ENCODE assay signal across 15 mouse cellular contexts in genomic region chr16:76957090-76957489, GRCm38 (mm10).
"Had no signal": no experiment of that assay in that cellular context is flagged by ENCODE, and none has a peak within 500 bp of the region (broad histone marks: within the 10 kb centered on the region; RNA-seq: fewer than 3 reads in every experiment).

No protein-coding gene starts in this region.

- H3K9me3 ChIP-seq: liver, embryonic 13.5 days; liver, embryonic 15.5 days; midbrain, embryonic 13.5 days; midbrain, embryonic 15.5 days; neural tube, embryonic 12.5 days had no signal

- H3K4me2 ChIP-seq: liver, embryonic 13.5 days; liver, embryonic 15.5 days; lung, embryonic 14.5 days; midbrain, embryonic 11.5 days; midbrain, embryonic 13.5 days; midbrain, embryonic 15.5 days; neural tube, embryonic 12.5 days had no signal

- H3K27me3 ChIP-seq: liver, embryonic 13.5 days; liver, embryonic 15.5 days; midbrain, embryonic 13.5 days; midbrain, embryonic 15.5 days; neural tube, embryonic 12.5 days had no signal

- H3K27ac ChIP-seq: liver, embryonic 13.5 days; liver, embryonic 15.5 days; midbrain, embryonic 13.5 days; midbrain, embryonic 15.5 days; neural tube, embryonic 12.5 days had no signal

- ATAC-seq: liver, postnatal 0 days; midbrain, embryonic 13.5 days; midbrain, embryonic 15.5 days had no signal

- H3K4me3 ChIP-seq: liver, embryonic 13.5 days; liver, embryonic 15.5 days; midbrain, embryonic 13.5 days; midbrain, embryonic 15.5 days; neural tube, embryonic 12.5 days had no signal

- H3K36me3 ChIP-seq: liver, embryonic 13.5 days; liver, embryonic 15.5 days; midbrain, embryonic 13.5 days; midbrain, embryonic 15.5 days; neural tube, embryonic 12.5 days had no signal

- H3K9ac ChIP-seq: liver, embryonic 13.5 days; liver, embryonic 15.5 days; liver, postnatal 0 days; lung, embryonic 14.5 days; midbrain, embryonic 13.5 days; midbrain, embryonic 15.5 days; neural tube, embryonic 12.5 days had no signal

- DNase-seq: liver, embryonic 13.5 days; liver, postnatal 0 days; lung, embryonic 14.5 days; lung, postnatal 10 days; lung, postnatal 4 days; right cerebral cortex, postnatal 14 days; spleen, adult 18-20 months; thymus, adult 18-20 months; thymus, postnatal 14 days; thymus, postnatal 36 days had no signal

- H3K4me1 ChIP-seq: liver, embryonic 13.5 days; liver, embryonic 15.5 days; midbrain, embryonic 13.5 days; midbrain, embryonic 15.5 days; neural tube, embryonic 12.5 days had no signal
